Mouse (Mus musculus): ENCODE measurements around the gene Slc5a4b. TPM values are rescaled to one million over a fixed set of nuclear protein-coding genes. Genes with fewer than 3 reads are reported as not detected.

Gene Slc5a4b
- polyA plus RNA-seq, 1 experiment from 2014 or later = not detected

GRCm38 (mm10) chr10:76034001-76034600, 76.7 kb downstream of the Slc5a4b start:
- H3K9me3 ChIP-seq = no peaks in the 10 kb centered on the region
- H3K27ac ChIP-seq (replicated peaks) = no peak overlapping the region
- peaks cover 50% of the 10 kb centered on the region for H3K36me3 ChIP-seq (replicated peaks)
- H3K27me3 ChIP-seq (replicated peaks; ENCODE audit: low read depth, poor library complexity, severe bottlenecking) = no peaks in the 10 kb centered on the region
- 94% methylated on average over 8 of the region's 8 CpGs for WGBS
- H3K4me3 ChIP-seq = peak overlapping the region; percentile 95
- H3K4me1 ChIP-seq = peaks cover 12% of the 10 kb centered on the region
- DNase-seq (ENCODE audit: low spot score) = no peak

GRCm38 (mm10) chr10:76033119-76033455, 77.7 kb downstream of the Slc5a4b start:
- WGBS = 20% methylated on average over 7 of the region's 7 CpGs
- Histone ChIP-seq H3K9me3 (no peaks in the 10 kb centered on the region), H3K27ac (replicated peaks) (peak overlapping the region; percentile 96), H3K27me3 (replicated peaks; ENCODE audit: low read depth, poor library complexity, severe bottlenecking) (no peaks in the 10 kb centered on the region), H3K36me3 (replicated peaks) (peaks cover 40% of the 10 kb centered on the region), H3K4me1 (peaks cover 13% of the 10 kb centered on the region), H3K4me3 (peak overlapping the region; percentile 95)
- no peak for DNase-seq (ENCODE audit: low spot score)

GRCm38 (mm10) chr10:76032402-76033118, 78.2 kb downstream of the Slc5a4b start, which contains the start of gene Zfp280b:
Zfp280b (plus strand) TSS chr10:76032650.
- no peaks in the 10 kb centered on the region for H3K9me3 ChIP-seq
- H3K27ac ChIP-seq (replicated peaks) = peak within 1 kb of the TSS; percentile 96
- WGBS = under 1% methylated on average over 58 of the region's 58 CpGs
- H3K4me3 ChIP-seq = peak within 1 kb of the TSS; percentile 95
- peaks cover 35% of the 10 kb centered on the region for H3K36me3 ChIP-seq (replicated peaks)
- peak; percentile 98 for DNase-seq (ENCODE audit: low spot score)
- peaks cover 18% of the 10 kb centered on the region for H3K4me1 ChIP-seq
- no peaks in the 10 kb centered on the region for H3K27me3 ChIP-seq (replicated peaks; ENCODE audit: low read depth, poor library complexity, severe bottlenecking)

GRCm38 (mm10) chr10:76031511-76032401, 79.0 kb downstream of the Slc5a4b start:
- Histone ChIP-seq H3K36me3 (replicated peaks) (peaks cover 27% of the 10 kb centered on the region), H3K27ac (replicated peaks) (peak overlapping the region; percentile 96), H3K9me3 (no peaks in the 10 kb centered on the region), H3K4me1 (peaks cover 19% of the 10 kb centered on the region), H3K27me3 (replicated peaks; ENCODE audit: low read depth, poor library complexity, severe bottlenecking) (no peaks in the 10 kb centered on the region), H3K4me3 (peak overlapping the region; percentile 95)
- 52% methylated on average over 14 of the region's 14 CpGs for WGBS
- DNase-seq (ENCODE audit: low spot score) = no peak

GRCm38 (mm10) chr10:76030496-76030895, 80.3 kb downstream of the Slc5a4b start:
- Histone ChIP-seq H3K4me1 (peaks cover 19% of the 10 kb centered on the region), H3K36me3 (replicated peaks) (peaks cover 18% of the 10 kb centered on the region), H3K27ac (replicated peaks) (no peak overlapping the region), H3K27me3 (replicated peaks; ENCODE audit: low read depth, poor library complexity, severe bottlenecking) (no peaks in the 10 kb centered on the region), H3K4me3 (no peak overlapping the region), H3K9me3 (no peaks in the 10 kb centered on the region)
- no peak for DNase-seq (ENCODE audit: low spot score)
- 63% methylated on average over 5 of the region's 5 CpGs for WGBS

GRCm38 (mm10) chr10:76029276-76029675, 81.5 kb downstream of the Slc5a4b start:
- 57% methylated on average over 5 of the region's 5 CpGs for WGBS

GRCm38 (mm10) chr10:76028396-76028795, 82.4 kb downstream of the Slc5a4b start:
- Histone ChIP-seq H3K27me3 (replicated peaks; ENCODE audit: low read depth, poor library complexity, severe bottlenecking) (no peaks in the 10 kb centered on the region), H3K9me3 (0 out of 2 replicates have a peak, but pooled peaks cover 7% of the 10 kb centered on the region), H3K4me1 (peaks cover 16% of the 10 kb centered on the region), H3K36me3 (replicated peaks) (no peaks in the 10 kb centered on the region), H3K27ac (replicated peaks) (no peak overlapping the region), H3K4me3 (no peak overlapping the region)
- DNase-seq (ENCODE audit: low spot score) = no peak
- WGBS = 68% methylated on average over 9 of the region's 9 CpGs

More at GRCm38 (mm10) chr10:76029276-76029675, 81.5 kb downstream of the Slc5a4b start:
- H3K27me3 ChIP-seq (replicated peaks; ENCODE audit: low read depth, poor library complexity, severe bottlenecking) = no peaks in the 10 kb centered on the region
- peaks cover 19% of the 10 kb centered on the region for H3K4me1 ChIP-seq
- H3K27ac ChIP-seq (replicated peaks) = no peak overlapping the region
- DNase-seq (ENCODE audit: low spot score) = no peak
- H3K36me3 ChIP-seq (replicated peaks) = peaks cover 5% of the 10 kb centered on the region
- no peak overlapping the region for H3K4me3 ChIP-seq
- H3K9me3 ChIP-seq = 0 out of 2 replicates have a peak, but pooled peaks cover 7% of the 10 kb centered on the region

GRCm38 (mm10) chr10:76028016-76028366, 82.8 kb downstream of the Slc5a4b start:
- 26% methylated on average over 4 of the region's 4 CpGs for WGBS
- no peak overlapping the region for H3K4me3 ChIP-seq

GRCm38 (mm10) chr10:76027127-76028015, 83.4 kb downstream of the Slc5a4b start:
- 64% methylated on average over 12 of the region's 12 CpGs for WGBS
- 0 out of 2 replicates have a peak, but pooled peaks cover 7% of the 10 kb centered on the region for H3K9me3 ChIP-seq
- DNase-seq (ENCODE audit: low spot score) = no peak
- no peaks in the 10 kb centered on the region for H3K27me3 ChIP-seq (replicated peaks; ENCODE audit: low read depth, poor library complexity, severe bottlenecking)
- peaks cover 12% of the 10 kb centered on the region for H3K4me1 ChIP-seq
- H3K36me3 ChIP-seq (replicated peaks) = no peaks in the 10 kb centered on the region
- H3K4me3 ChIP-seq = no peak overlapping the region
- H3K27ac ChIP-seq (replicated peaks) = no peak overlapping the region

More at GRCm38 (mm10) chr10:76028016-76028366, 82.8 kb downstream of the Slc5a4b start:
- Histone ChIP-seq H3K27ac (replicated peaks) (no peak overlapping the region), H3K4me1 (peaks cover 12% of the 10 kb centered on the region), H3K9me3 (0 out of 2 replicates have a peak, but pooled peaks cover 7% of the 10 kb centered on the region), H3K36me3 (replicated peaks) (no peaks in the 10 kb centered on the region), H3K27me3 (replicated peaks; ENCODE audit: low read depth, poor library complexity, severe bottlenecking) (no peaks in the 10 kb centered on the region)
- no peak for DNase-seq (ENCODE audit: low spot score)

- Histone ChIP-seq H3K27me3 (replicated peaks; ENCODE audit: low read depth, poor library complexity, severe bottlenecking) (no peaks in the 10 kb centered on the region), H3K9me3 (0 out of 2 replicates have a peak, but pooled peaks cover 7% of the 10 kb centered on the region), H3K4me1 (peaks cover 8% of the 10 kb centered on the region), H3K4me3 (no peak overlapping the region), H3K36me3 (replicated peaks) (no peaks in the 10 kb centered on the region), H3K27ac (replicated peaks) (no peak overlapping the region)
- no peak for DNase-seq (ENCODE audit: low spot score)
- 90% methylated on average over 10 of the region's 10 CpGs for WGBS
Measured at GRCm38 (mm10) chr10:76025470-76026190, 85.1 kb downstream of the Slc5a4b start.

- no peak for DNase-seq (ENCODE audit: low spot score)
- Histone ChIP-seq H3K27me3 (replicated peaks; ENCODE audit: low read depth, poor library complexity, severe bottlenecking) (no peaks in the 10 kb centered on the region), H3K27ac (replicated peaks) (no peak overlapping the region), H3K4me3 (no peak overlapping the region), H3K36me3 (replicated peaks) (no peaks in the 10 kb centered on the region), H3K9me3 (0 out of 2 replicates have a peak, but pooled peaks cover 7% of the 10 kb centered on the region), H3K4me1 (peaks cover 8% of the 10 kb centered on the region)
- 94% methylated on average over 6 of the region's 6 CpGs for WGBS
Measured at GRCm38 (mm10) chr10:76023921-76024320, 86.8 kb downstream of the Slc5a4b start.

Measured in embryonic facial prominence, embryonic 10.5 days (tissue).